Mouse (Mus musculus) lung, embryonic 14.5 days (tissue): ENCODE measurements around the gene Mgat1. TPM values are rescaled to one million over a fixed set of nuclear protein-coding genes. Genes with fewer than 3 reads are reported as not detected.
"Not testable (repeated sequence)": the region's sequence is repeated elsewhere in the genome, so short reads cannot be mapped to it uniquely, and the experiment has no call there.

Experiments
- ATAC-seq: fragments of 200-750 bp; cut with Nextera tagmentation; 2 replicates; pipeline ENCODE4 v1.8.0; 2017; ENCODE audit warnings: mild to moderate bottlenecking, moderate TSS enrichment, moderate library complexity; ENCODE audit not compliant: insufficient read depth
- DNase-seq: peaks from one replicate; pipeline ENCODE4 v3.0.0-alpha.2; 2015
- H3K27ac ChIP-seq: fragments of 300-500 bp; sonication (generic); 2 replicates; pipeline ENCODE4 v1.5.1; 2014; ENCODE audit warnings: low read depth, mild to moderate bottlenecking, moderate library complexity
- H3K27me3 ChIP-seq: fragments of 300-500 bp; sonication (generic); 2 replicates; pipeline ENCODE4 v1.6.1; 2014; ENCODE audit warnings: low read length, control low read depth; ENCODE audit not compliant: insufficient read depth
- H3K36me3 ChIP-seq: fragments of 300-500 bp; sonication (generic); 2 replicates; pipeline ENCODE4 v1.6.1; 2014; ENCODE audit warnings: control low read depth; ENCODE audit not compliant: insufficient read depth
- H3K4me1 ChIP-seq: fragments of 300-500 bp; sonication (generic); 2 replicates; pipeline ENCODE4 v1.6.1; 2014; ENCODE audit warnings: antibody characterized with exemption, control low read depth; ENCODE audit not compliant: insufficient read depth
- H3K4me2 ChIP-seq: fragments of 300-500 bp; sonication (generic); 2 replicates; pipeline ENCODE4 v1.6.1; 2014; ENCODE audit warnings: mild to moderate bottlenecking
- H3K4me3 ChIP-seq: fragments of 300-500 bp; sonication (generic); 2 replicates; pipeline ENCODE4 v1.5.1; 2014; ENCODE audit warnings: low read depth, low read length
- H3K9ac ChIP-seq: fragments of 300-500 bp; sonication (generic); 2 replicates; pipeline ENCODE4 v1.6.1; 2014
- H3K9me3 ChIP-seq: fragments of 300-500 bp; sonication (generic); 2 replicates; pipeline ENCODE4 v1.6.1; 2016; ENCODE audit warnings: low read depth, low read length, control low read depth
- CTCF ChIP-seq: IDR thresholded peaks from 2 replicates; pipeline ENCODE4 v1.5.1; 2016; ENCODE audit warnings: antibody characterized with exemption, low read depth
- WGBS: fragments of 180-500 bp; shearing (Covaris S2); extraction: QIAGEN DNeasy Blood & Tissue Kit; methylation state at CpG from one replicate; pipeline ENCODE4 v1.1.7; 2014; 5-methylcytosine and 5-hydroxymethylcytosine counted together
- polyA plus RNA-seq: library from polyadenylated mRNA; unstranded; fragments of >200 nt; fragmentation: Nextera tagmentation; extraction: Ambion mirVana; gene quantifications from 2 replicates; pipeline ENCODE4 v1.2.1, GENCODE M21; 2014

Mgat1 gene
- polyA plus RNA-seq, 1 experiment from 2014 or later = 60.0 TPM

GRCm38 (mm10) chr11:49304441-49304840 is 60.5 kb downstream of the Mgat1 start, which contains the start of gene Olfr10:
Gene Olfr10 (plus strand): TSS chr11:49304741.
- no peak within 1 kb of the TSS for H3K9ac ChIP-seq
- H3K27me3 ChIP-seq = no peaks in the 10 kb centered on the region
- no peaks in the 10 kb centered on the region for H3K36me3 ChIP-seq
- no peak within 1 kb of the TSS for H3K4me3 ChIP-seq
- H3K4me1 ChIP-seq = no peaks in the 10 kb centered on the region
- H3K9me3 ChIP-seq = no peaks in the 10 kb centered on the region
- DNase-seq (no peak), ATAC-seq (no peak)
- H3K4me2 ChIP-seq = no peak within 1 kb of the TSS
- no peak for TF ChIP-seq CTCF
- no peak within 1 kb of the TSS for H3K27ac ChIP-seq

GRCm38 (mm10) chr11:49308547-49308946 is 64.6 kb downstream of the Mgat1 start:
- not testable (repeated sequence) for H3K9me3 ChIP-seq, H3K9ac ChIP-seq, H3K4me2 ChIP-seq, H3K4me3 ChIP-seq, H3K27me3 ChIP-seq, ATAC-seq, DNase-seq, H3K36me3 ChIP-seq, H3K27ac ChIP-seq, H3K4me1 ChIP-seq
- WGBS = 75% methylated on average over 5 of the region's 5 CpGs

Other genes with a start within 250 kb of the Mgat1 start
- gene 9930111J21Rik2, start 192.9 kb upstream of the Mgat1 start, polyA plus RNA-seq = 0.38 and 0.79 TPM in 2 replicates
- gene Tgtp2, start 180.0 kb upstream of the Mgat1 start, polyA plus RNA-seq = 0.09 and 0.16 TPM in 2 replicates
- 1.2 and 1.8 TPM in 2 replicates for gene Ifi47, start 167.6 kb upstream of the Mgat1 start, polyA plus RNA-seq
- not detected in 2 replicates for gene Olfr1396, start 129.3 kb upstream of the Mgat1 start, polyA plus RNA-seq
- gene Olfr1395, start 101.9 kb upstream of the Mgat1 start, polyA plus RNA-seq = not detected in 2 replicates
- gene Olfr1394, start 89.8 kb upstream of the Mgat1 start, polyA plus RNA-seq = not detected in 2 replicates
- 0.89 and 1.1 TPM in 2 replicates for gene Btnl9, start 57.0 kb upstream of the Mgat1 start, polyA plus RNA-seq
- 42.0 and 42.8 TPM in 2 replicates for gene Zfp62, start 40.9 kb upstream of the Mgat1 start, polyA plus RNA-seq
- gene Olfr1393, start 34.1 kb downstream of the Mgat1 start, polyA plus RNA-seq = not detected in 2 replicates
- not detected in 2 replicates for gene Olfr1392, start 41.1 kb downstream of the Mgat1 start, polyA plus RNA-seq
- gene Olfr10, start 60.5 kb downstream of the Mgat1 start, polyA plus RNA-seq = not detected in 2 replicates
- gene Olfr1391, start 78.6 kb downstream of the Mgat1 start, polyA plus RNA-seq = not detected in 2 replicates
- not detected in 2 replicates for gene Olfr1390, start 91.0 kb downstream of the Mgat1 start, polyA plus RNA-seq
- not detected in 2 replicates for gene Olfr1389, start 178.9 kb downstream of the Mgat1 start, polyA plus RNA-seq
- 0.16 and 0.17 TPM in 2 replicates for gene Olfr1388, start 192.4 kb downstream of the Mgat1 start, polyA plus RNA-seq
- not detected in 2 replicates for gene Olfr1387, start 211.2 kb downstream of the Mgat1 start, polyA plus RNA-seq
- not detected in 2 replicates for gene Olfr1386, start 220.9 kb downstream of the Mgat1 start, polyA plus RNA-seq
- gene Olfr1385, start 244.9 kb downstream of the Mgat1 start, polyA plus RNA-seq = not detected in 2 replicates